18 mouse cellular contexts compared by ENCODE assay signal in genomic region chr16:11473893-11474505, GRCm38 (mm10).
DNase-seq lines count a peak whose midpoint lies in the region; ATAC-seq lines count a peak whose summit lies in the region.
"Had no signal": no experiment of that assay in that cellular context is flagged by ENCODE, and none has a peak within 500 bp of the region (broad histone marks: within the 10 kb centered on the region; RNA-seq: fewer than 3 reads in every experiment).

No protein-coding gene starts in this region.

- no peak overlapping the region for H3K4me3 ChIP-seq in heart, embryonic 11.5 days (ENCODE audit: low read depth, low read length)
- no peak overlapping the region for H3K4me3 ChIP-seq in midbrain, embryonic 14.5 days (replicated peaks; ENCODE audit: low read depth, low read length)
- H3K4me3 ChIP-seq in midbrain, embryonic 13.5 days (replicated peaks), result no peak overlapping the region
- H3K4me3 ChIP-seq: embryonic facial prominence, embryonic 13.5 days; hindbrain, embryonic 10.5 days; kidney, embryonic 15.5 days; left cerebral cortex, adult 2 months; midbrain, embryonic 10.5 days had no signal

- no peak overlapping the region for H3K9ac ChIP-seq in heart, embryonic 11.5 days (ENCODE audit: low read depth, low read length)
- no peak overlapping the region for H3K9ac ChIP-seq in midbrain, embryonic 14.5 days (replicated peaks; ENCODE audit: low read length)
- H3K9ac ChIP-seq in midbrain, embryonic 13.5 days (replicated peaks), result no peak overlapping the region
- H3K9ac ChIP-seq: embryonic facial prominence, embryonic 13.5 days; kidney, embryonic 15.5 days had no signal

- peak overlapping the region; percentile 2; the same call in 1 of the 2 replicates for H3K27ac ChIP-seq in heart, embryonic 11.5 days (ENCODE audit: low read depth, low read length)
- H3K27ac ChIP-seq in midbrain, embryonic 14.5 days (replicated peaks; ENCODE audit: low read depth, low read length), result no peak overlapping the region
- H3K27ac ChIP-seq in midbrain, embryonic 13.5 days, result no peak overlapping the region
- H3K27ac ChIP-seq: embryonic facial prominence, embryonic 13.5 days; hindbrain, embryonic 10.5 days; kidney, embryonic 15.5 days; left cerebral cortex, adult 2 months; midbrain, embryonic 10.5 days had no signal

- H3K36me3 ChIP-seq in heart, embryonic 11.5 days (ENCODE audit: control insufficient read depth, insufficient read depth, low read length), result no peaks in the 10 kb centered on the region
- H3K36me3 ChIP-seq in midbrain, embryonic 14.5 days (ENCODE audit: control insufficient read depth, insufficient read depth, low read length), result peaks cover 4% of the 10 kb centered on the region
- peaks cover 11% of the 10 kb centered on the region; the same call in 1 of the 2 replicates for H3K36me3 ChIP-seq in midbrain, embryonic 13.5 days
- H3K36me3 ChIP-seq: embryonic facial prominence, embryonic 13.5 days; hindbrain, embryonic 10.5 days; kidney, embryonic 15.5 days; midbrain, embryonic 10.5 days had no signal

- no peak for DNase-seq in heart, postnatal 36 days
- peak; percentile 37 for DNase-seq in kidney, adult 9 months
- no peak for DNase-seq in kidney, postnatal 10 days
- peak; percentile 17 for DNase-seq in midbrain, embryonic 14.5 days
- no peak for DNase-seq in thymus, postnatal 10 days (ENCODE audit: low spot score in 2 of 2)
- DNase-seq: cerebellum, adult 8-10 months; gastrocnemius, postnatal 25 days; left cerebral cortex, postnatal 4 days; liver; retina, postnatal 1 day had no signal

- H3K4me2 ChIP-seq in heart, embryonic 11.5 days, result no peak overlapping the region
- H3K4me2 ChIP-seq in midbrain, embryonic 14.5 days (ENCODE audit: low read length), result no peak overlapping the region
- H3K4me2 ChIP-seq in midbrain, embryonic 13.5 days (replicated peaks), result no peak overlapping the region
- H3K4me2 ChIP-seq: embryonic facial prominence, embryonic 13.5 days; kidney, embryonic 15.5 days had no signal

- 78% methylated on average over 6 of the region's 6 CpGs for WGBS in heart, embryonic 11.5 days (ENCODE audit: insufficient replicate concordance)
- 88% methylated on average over 6 of the region's 6 CpGs for WGBS in midbrain, embryonic 14.5 days
- 84% methylated on average over 6 of the region's 6 CpGs for WGBS in midbrain, embryonic 13.5 days

- H3K9me3 ChIP-seq in heart, embryonic 11.5 days (replicated peaks; ENCODE audit: control insufficient read depth, low read length), result no peaks in the 10 kb centered on the region
- H3K9me3 ChIP-seq in midbrain, embryonic 14.5 days (ENCODE audit: control insufficient read depth, low read length), result no peaks in the 10 kb centered on the region
- no peaks in the 10 kb centered on the region for H3K9me3 ChIP-seq in midbrain, embryonic 13.5 days
- H3K9me3 ChIP-seq: embryonic facial prominence, embryonic 13.5 days; hindbrain, embryonic 10.5 days; kidney, embryonic 15.5 days; midbrain, embryonic 10.5 days had no signal

- ATAC-seq in heart, embryonic 11.5 days (replicated peaks; ENCODE audit: insufficient number of reproducible peaks, low FRiP score, low TSS enrichment), result no peak; the same call in 1 of the 2 replicates
- no peak for ATAC-seq in midbrain, embryonic 14.5 days (ENCODE audit: low FRiP score, low TSS enrichment)
- ATAC-seq in midbrain, embryonic 13.5 days, result no peak
- ATAC-seq: forebrain, embryonic 16.5 days had no signal

- H3K27me3 ChIP-seq in heart, embryonic 11.5 days (ENCODE audit: control insufficient read depth, insufficient read depth, low read length), result no peaks in the 10 kb centered on the region
- no peaks in the 10 kb centered on the region for H3K27me3 ChIP-seq in midbrain, embryonic 14.5 days (ENCODE audit: control insufficient read depth, insufficient read depth, low read length)
- H3K27me3 ChIP-seq in midbrain, embryonic 13.5 days, result no peaks in the 10 kb centered on the region
- H3K27me3 ChIP-seq: embryonic facial prominence, embryonic 13.5 days; kidney, embryonic 15.5 days had no signal

- intact Hi-C loops in heart, postnatal 36 days (cut with DNase I), result no loop called here

- peaks cover 23% of the 10 kb centered on the region for H3K4me1 ChIP-seq in heart, embryonic 11.5 days (ENCODE audit: control insufficient read depth, insufficient read depth, low read length)
- no peaks in the 10 kb centered on the region for H3K4me1 ChIP-seq in midbrain, embryonic 14.5 days (ENCODE audit: control insufficient read depth, insufficient read depth, low read length)
- no peaks in the 10 kb centered on the region for H3K4me1 ChIP-seq in midbrain, embryonic 13.5 days (replicated peaks)
- H3K4me1 ChIP-seq: hindbrain, embryonic 10.5 days; midbrain, embryonic 10.5 days had no signal

Comparison
In these comparisons a context has a peak if more than half of its experiments do, and no peak if none do; other contexts are left out.
1. DNase-seq: peak in kidney, adult 9 months (single experiment) and midbrain, embryonic 14.5 days (single experiment); none in heart, postnatal 36 days (0 of 2), kidney, postnatal 10 days (single experiment) and thymus, postnatal 10 days (0 of 2).